Mouse (Mus musculus) CD8-positive naive resting alpha-beta T cell, adult 2 months (primary cell): ENCODE measurements around the gene Fblim1.

ENCODE experiments used
- DNase-seq, 2 experiments: peaks; one replicate each; pipeline ENCODE4 v3.0.0; 2022; ENCODE audit warnings: low read depth in 2 of 2, low spot score in 2 of 2

The Fblim1 gene

DNA sequence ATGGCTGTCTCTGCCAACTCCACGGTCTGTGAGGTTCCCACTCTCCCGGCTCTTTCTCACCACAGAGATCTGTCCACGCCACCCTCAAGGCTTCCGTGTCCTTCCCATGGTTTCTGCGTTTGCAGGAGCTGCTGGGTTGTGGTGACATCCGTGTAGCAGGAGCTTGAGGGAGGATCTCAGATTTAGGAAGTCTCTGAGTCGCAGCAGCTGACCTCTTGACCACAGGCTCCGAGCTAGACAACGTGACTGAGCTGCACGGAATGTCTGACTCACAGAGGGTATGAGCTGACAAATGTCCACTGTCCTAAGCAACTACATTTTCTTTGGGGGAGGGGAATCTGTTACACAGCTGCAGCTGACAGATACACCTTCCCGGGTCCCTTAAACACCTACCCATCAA lies at the start of gene Fblim1:
TSS of gene Fblim1 (minus strand) at position 236 of the 400 bp plus-strand sequence.
- no peak for DNase-seq

DNA sequence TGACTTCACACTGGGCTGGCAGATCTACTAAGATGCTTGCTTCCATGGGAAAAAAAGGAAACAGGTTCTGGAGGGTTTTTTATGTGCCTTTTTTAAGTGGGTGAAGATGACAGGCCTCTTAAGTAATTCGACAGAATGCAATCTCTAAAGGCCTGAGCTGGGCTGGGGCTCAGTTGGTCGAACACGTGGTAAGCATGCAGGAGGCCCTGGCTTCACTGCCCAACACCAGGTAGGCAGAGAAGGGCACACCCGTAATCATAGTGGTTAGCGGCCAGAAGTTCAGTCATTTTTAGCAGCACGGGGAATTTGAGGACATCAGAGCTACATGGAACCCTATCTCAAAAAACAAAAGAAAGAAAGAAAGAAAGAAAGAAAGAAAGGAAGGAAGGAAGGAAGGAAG lies 48.6 kb upstream of the Fblim1 start:
- no peak for DNase-seq

- no peak for DNase-seq
Measured at GRCm38 (mm10) chr4:141653813-141654212, 47.9 kb upstream of the Fblim1 start.

DNA sequence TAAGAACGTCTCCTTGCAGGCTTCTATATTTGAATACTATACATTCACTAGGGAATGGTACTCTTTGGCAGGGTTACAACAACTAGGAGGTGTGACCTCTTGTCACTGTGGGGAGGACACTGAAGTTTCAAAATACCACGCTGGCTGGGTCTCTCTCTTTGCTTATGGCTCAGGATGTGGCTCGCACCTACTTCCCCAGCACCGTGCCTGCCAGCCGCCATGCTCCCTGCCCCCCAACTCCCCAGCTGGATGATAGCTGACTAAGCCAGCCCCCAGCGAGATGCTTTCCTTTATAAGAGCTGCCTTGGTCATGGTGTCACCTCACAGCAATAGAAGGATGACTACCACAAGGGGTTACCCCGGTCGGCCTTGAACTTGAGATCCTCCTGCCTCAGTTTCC lies 47.1 kb upstream of the Fblim1 start:
- no peak for DNase-seq

- no peak for DNase-seq
Measured at GRCm38 (mm10) chr4:141651944-141652343, 46.0 kb upstream of the Fblim1 start.

GRCm38 (mm10) chr4:141651286-141651685 lies 45.4 kb upstream of the Fblim1 start:
- no peak for DNase-seq

DNA sequence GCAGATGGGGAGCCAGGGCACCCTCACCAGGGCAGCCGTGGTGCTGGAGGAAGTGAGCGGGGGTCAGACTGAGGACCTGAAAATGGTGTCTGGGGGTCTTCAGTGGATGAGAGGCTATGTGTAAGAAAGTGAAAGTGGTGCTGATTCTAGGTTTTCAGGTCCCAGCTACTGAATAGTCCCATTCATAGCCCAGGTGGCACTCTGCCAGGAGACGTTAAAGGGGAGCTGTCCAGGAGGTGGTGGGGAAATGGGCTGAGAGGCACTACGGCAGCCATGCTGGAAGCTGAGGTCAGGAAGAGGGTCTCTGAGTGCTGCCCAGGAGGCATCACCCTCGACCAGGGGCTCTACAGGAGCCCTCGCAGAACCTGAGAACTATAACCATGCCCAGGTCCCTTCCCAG lies 43.3 kb upstream of the Fblim1 start:
- no peak for DNase-seq

DNA sequence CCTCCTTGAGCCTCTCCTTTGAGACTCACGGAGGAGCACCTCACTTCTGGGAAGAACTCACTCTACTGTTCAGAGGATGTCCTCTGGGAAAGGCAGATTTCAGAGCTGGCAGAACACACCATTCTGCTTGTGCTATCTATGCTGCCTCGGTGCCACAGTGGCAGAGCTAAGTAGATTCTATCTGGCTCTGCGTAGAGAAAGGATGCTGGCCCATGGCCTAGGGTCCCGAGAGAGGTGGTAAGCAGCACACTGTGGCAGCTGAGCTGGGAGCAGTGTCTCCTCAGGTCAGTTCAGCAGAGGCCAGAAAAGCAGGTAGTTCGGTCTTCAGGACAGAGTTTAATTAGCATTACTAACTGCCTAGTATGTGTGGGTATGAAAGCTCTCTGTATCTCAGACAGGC lies 42.4 kb upstream of the Fblim1 start:
- no peak for DNase-seq

GRCm38 (mm10) chr4:141647187-141647586 lies 41.3 kb upstream of the Fblim1 start:
- DNase-seq, result no peak

- no peak for DNase-seq
Measured at GRCm38 (mm10) chr4:141645988-141646387, 40.1 kb upstream of the Fblim1 start.

- DNase-seq, result no peak
Measured at GRCm38 (mm10) chr4:141643118-141643855, 37.4 kb upstream of the Fblim1 start.

GRCm38 (mm10) chr4:141641961-141642811 lies 36.3 kb upstream of the Fblim1 start:
- DNase-seq, result no peak

DNA sequence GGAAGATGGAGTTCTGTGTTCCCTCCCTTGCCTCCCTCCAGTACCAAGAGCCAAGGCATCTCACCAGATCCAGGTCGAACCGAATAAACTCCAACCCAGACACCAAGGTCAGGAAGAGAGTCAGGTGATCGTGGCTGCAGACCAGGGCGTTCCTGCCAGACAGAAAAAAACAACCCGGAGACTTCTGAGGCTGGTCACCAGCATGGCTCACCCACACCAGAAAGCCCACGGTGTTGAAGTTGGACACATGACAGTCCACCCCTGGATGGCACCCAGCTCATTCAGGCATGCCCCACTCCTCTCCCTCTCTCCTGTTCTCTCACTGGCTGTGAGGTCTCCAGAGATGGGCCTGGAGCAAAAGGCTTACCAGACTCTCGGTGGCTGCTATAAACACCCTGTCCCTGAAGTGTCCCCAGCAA lies 35.5 kb upstream of the Fblim1 start:
- DNase-seq, result no peak

GRCm38 (mm10) chr4:141639474-141639873 lies 33.6 kb upstream of the Fblim1 start:
- no peak for DNase-seq

GRCm38 (mm10) chr4:141636693-141637092 lies 30.8 kb upstream of the Fblim1 start:
- DNase-seq, result no peak

GRCm38 (mm10) chr4:141635991-141636390 lies 30.1 kb upstream of the Fblim1 start:
- no peak for DNase-seq

- DNase-seq, result no peak
Measured at GRCm38 (mm10) chr4:141632111-141632873, 26.4 kb upstream of the Fblim1 start.

DNA sequence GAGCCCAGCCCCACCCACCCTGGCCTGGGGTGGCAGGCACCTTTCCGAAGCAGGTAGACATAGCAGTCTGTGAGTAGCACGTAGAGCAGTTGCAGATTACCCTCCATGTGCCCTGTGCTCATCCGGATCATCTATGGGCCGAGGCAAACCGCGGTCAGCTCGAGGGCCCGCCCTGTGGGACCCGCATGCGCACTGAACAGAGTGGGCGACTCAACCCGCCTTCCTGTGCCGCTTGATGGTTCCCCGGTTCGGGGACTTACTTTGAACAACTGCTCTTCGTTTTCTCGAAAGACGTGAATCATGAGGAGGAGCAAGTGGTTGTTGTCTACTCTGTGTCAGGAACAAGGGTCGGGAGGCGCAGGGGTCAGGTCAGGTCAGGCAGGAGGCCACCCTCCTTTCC lies 25.4 kb upstream of the Fblim1 start:
- no peak for DNase-seq

- no peak for DNase-seq
Measured at GRCm38 (mm10) chr4:141630021-141630420, 24.1 kb upstream of the Fblim1 start.

- DNase-seq, result no peak
Measured at GRCm38 (mm10) chr4:141628661-141629060, 22.8 kb upstream of the Fblim1 start.

- no peak for DNase-seq
Measured at GRCm38 (mm10) chr4:141627502-141627901, 21.6 kb upstream of the Fblim1 start.
